Mouse (Mus musculus): ENCODE measurements around the gene Rab7b. TPM values are rescaled to one million over a fixed set of nuclear protein-coding genes. Genes with fewer than 3 reads are reported as not detected.

The Rab7b gene
- 7.4 and 8.4 TPM in 2 replicates for polyA plus RNA-seq (2012; rRNA removed)

DNA sequence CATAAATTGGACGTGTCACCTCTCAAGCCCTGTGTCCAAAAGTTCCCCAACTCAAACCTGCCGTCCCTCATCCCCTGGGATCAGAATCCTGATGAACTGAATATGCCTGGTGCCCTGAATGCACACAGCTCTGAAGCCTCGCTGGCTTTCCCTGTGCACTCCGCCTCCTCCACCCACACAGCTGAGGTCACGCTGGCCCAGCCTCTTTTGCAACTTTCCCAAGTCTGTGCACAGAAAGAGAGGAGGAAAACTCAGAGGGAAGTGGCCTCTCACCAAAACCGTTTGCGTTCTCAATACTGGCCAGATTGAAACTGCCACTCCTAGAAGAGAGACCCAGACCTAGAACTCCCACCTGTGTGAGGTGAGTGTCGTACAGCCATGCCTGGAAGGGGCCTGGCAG is at the start of gene Rab7b:
Gene Rab7b (plus strand): TSS at position 221 of the 400 bp plus-strand sequence.
- H3K4me1 ChIP-seq (ENCODE audit: control insufficient read depth, insufficient read depth, low read length), result peaks cover 5% of the 10 kb centered on the region; the same call in 1 of the 2 replicates
- H3K4me3 ChIP-seq (replicated peaks; ENCODE audit: extremely low read depth, low read depth, low read length), result peak within 1 kb of the TSS; percentile 63
- 39% methylated on average over 8 of the region's 8 CpGs for WGBS
- peak; percentile 53 for DNase-seq
- TF ChIP-seq POLR2A (IDR thresholded peaks at IDR 0.05; ENCODE audit: borderline replicate concordance, extremely low read depth, low read depth, low read length) (no peak), CTCF (IDR thresholded peaks at IDR 0.05; ENCODE audit: insufficient read depth, low read length) (no peak)

DNA sequence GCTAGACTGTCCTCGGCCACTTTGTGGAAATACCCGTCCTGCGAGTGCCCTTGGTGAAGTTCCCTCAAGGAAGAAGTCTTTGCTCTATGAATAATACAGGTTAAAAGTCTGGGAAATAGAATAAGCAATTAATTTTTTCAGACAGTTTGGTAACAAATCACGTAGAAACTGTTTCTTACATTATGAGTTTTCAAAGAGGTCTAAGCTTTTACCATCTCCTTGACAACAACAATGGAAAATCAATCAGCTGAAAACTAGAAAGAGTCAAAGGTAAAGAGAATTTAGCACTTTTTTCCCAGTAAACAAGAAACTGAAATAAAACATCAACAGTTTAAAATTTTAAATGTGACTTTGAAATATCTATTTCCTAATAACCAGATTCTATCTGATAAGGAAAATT is 48.4 kb upstream of the Rab7b start:
- no peak for DNase-seq
- 82% methylated on average over 4 of the region's 4 CpGs for WGBS
- Histone ChIP-seq H3K4me1 (ENCODE audit: control insufficient read depth, insufficient read depth, low read length) (no peaks in the 10 kb centered on the region), H3K4me3 (replicated peaks; ENCODE audit: extremely low read depth, low read depth, low read length) (no peak overlapping the region)
- TF ChIP-seq CTCF (IDR thresholded peaks at IDR 0.05; ENCODE audit: insufficient read depth, low read length) (no peak), POLR2A (IDR thresholded peaks at IDR 0.05; ENCODE audit: borderline replicate concordance, extremely low read depth, low read depth, low read length) (no peak)

DNA sequence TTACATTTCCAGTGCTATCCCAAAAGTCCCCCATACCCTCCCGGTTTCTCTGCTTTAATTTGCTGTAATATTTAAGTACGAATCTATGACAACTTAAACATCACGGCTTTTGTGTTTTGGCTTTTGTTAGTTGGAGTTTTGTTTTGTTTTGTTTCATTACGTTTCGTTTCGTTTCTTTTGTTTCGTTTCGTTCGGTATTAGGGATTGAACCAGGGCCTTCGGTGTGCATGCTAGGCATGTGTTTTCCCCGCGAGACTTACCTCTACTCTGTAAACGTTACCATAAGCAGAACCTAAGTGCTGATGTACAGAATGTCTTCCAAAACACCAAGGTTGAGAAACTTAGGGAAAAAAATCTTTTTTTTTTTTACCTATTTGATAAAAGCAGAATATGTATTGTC is 46.9 kb upstream of the Rab7b start:
- no peaks in the 10 kb centered on the region for H3K4me1 ChIP-seq (ENCODE audit: control insufficient read depth, insufficient read depth, low read length)
- 92% methylated on average over 13 of the region's 13 CpGs for WGBS
- no peak for TF ChIP-seq CTCF (IDR thresholded peaks at IDR 0.05; ENCODE audit: insufficient read depth, low read length)
- no peak for DNase-seq
- no peak overlapping the region for H3K4me3 ChIP-seq (replicated peaks; ENCODE audit: extremely low read depth, low read depth, low read length)

DNA sequence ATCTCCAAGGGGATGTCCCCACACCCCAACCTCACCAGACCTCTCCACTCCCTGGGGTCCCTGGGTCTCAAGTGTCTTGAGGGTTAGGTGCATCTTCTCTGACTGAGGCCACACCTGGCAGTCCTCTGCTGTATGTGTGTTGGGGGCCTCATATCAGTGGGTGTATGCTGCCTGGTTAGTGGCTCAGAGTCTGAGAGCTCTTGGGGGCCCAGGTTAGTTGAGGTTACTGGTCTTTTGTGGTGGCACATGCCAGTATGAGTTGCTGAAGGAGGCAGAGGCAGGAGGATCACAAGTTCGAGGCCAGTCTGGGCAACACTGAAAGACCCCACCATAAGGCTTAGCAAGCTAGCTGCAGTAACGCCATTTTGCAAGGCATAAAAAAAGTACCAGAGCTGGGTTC is 46.2 kb upstream of the Rab7b start:
- H3K4me3 ChIP-seq (replicated peaks; ENCODE audit: extremely low read depth, low read depth, low read length), result no peak overlapping the region
- no peak for DNase-seq
- TF ChIP-seq CTCF (IDR thresholded peaks at IDR 0.05; ENCODE audit: insufficient read depth, low read length) (no peak), POLR2A (IDR thresholded peaks at IDR 0.05; ENCODE audit: borderline replicate concordance, extremely low read depth, low read depth, low read length) (no peak)
- no peaks in the 10 kb centered on the region for H3K4me1 ChIP-seq (ENCODE audit: control insufficient read depth, insufficient read depth, low read length)
- WGBS, result 81% methylated on average over 2 of the region's 2 CpGs

DNA sequence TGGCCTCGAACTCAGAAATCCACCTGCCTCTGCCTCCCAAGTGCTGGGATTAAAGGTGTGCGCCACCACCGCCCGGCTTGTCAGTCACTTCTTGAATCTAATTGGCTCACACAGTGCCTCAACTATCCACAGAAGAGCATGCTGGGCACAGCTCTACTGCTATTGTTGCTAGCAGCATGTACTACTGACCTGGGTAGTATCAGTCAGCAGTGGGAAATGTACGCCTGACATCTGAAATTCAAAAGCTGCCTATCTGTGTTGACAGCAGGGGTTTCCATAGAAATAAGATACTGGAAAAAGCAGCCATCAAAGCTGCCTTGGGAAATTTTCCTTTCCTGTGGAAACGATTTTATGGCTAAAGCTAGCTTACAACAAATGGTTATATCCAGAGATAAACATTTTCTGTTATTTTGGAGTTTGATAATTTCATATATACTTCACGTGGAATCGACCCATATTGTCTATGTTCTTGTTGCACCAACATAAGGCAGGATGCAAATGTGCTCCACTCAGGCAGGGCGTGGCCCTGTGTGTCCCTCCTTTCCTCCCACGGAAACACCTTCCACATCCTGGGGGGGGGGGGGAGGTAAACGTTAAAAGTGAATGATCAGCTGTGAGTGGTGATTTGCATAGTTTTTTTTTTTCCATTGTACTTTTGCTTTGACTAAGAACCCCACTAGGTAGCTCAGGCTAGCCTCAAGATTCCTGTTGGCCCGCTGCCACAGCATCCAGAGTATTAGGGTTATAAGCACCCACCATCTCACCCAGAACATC is 35.6 kb upstream of the Rab7b start:
- no peaks in the 10 kb centered on the region for H3K4me1 ChIP-seq (ENCODE audit: control insufficient read depth, insufficient read depth, low read length)
- H3K4me3 ChIP-seq (replicated peaks; ENCODE audit: extremely low read depth, low read depth, low read length), result no peak overlapping the region
- 66% methylated on average over 12 of the region's 12 CpGs for WGBS
- TF ChIP-seq CTCF (IDR thresholded peaks at IDR 0.05; ENCODE audit: insufficient read depth, low read length) (no peak), POLR2A (IDR thresholded peaks at IDR 0.05; ENCODE audit: borderline replicate concordance, extremely low read depth, low read depth, low read length) (no peak)
- DNase-seq, result no peak

DNA sequence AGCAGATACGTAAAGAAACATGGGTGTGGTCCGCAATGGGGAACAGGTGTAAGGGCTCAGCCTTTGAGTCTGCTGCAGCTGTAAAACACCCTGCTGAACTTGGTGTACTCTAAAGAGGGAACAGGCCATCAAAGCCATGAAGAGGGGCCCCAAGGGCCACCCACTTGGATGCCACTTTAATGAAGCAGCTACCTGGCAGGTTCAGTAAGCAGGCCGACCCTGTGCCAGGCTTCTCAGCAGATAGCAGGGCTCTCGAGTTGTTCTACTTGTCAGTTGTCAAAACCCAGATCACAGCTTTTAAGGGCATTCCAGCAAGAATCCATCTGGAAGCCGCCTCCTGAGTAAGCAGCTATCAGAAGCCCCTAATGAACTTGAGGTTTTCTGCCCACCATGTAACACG is 32.9 kb upstream of the Rab7b start:
- DNase-seq, result no peak
- TF ChIP-seq CTCF (IDR thresholded peaks at IDR 0.05; ENCODE audit: insufficient read depth, low read length) (no peak), POLR2A (IDR thresholded peaks at IDR 0.05; ENCODE audit: borderline replicate concordance, extremely low read depth, low read depth, low read length) (no peak)
- Histone ChIP-seq H3K4me1 (ENCODE audit: control insufficient read depth, insufficient read depth, low read length) (no peaks in the 10 kb centered on the region), H3K4me3 (replicated peaks; ENCODE audit: extremely low read depth, low read depth, low read length) (no peak overlapping the region)
- 67% methylated on average over 6 of the region's 6 CpGs for WGBS

DNA sequence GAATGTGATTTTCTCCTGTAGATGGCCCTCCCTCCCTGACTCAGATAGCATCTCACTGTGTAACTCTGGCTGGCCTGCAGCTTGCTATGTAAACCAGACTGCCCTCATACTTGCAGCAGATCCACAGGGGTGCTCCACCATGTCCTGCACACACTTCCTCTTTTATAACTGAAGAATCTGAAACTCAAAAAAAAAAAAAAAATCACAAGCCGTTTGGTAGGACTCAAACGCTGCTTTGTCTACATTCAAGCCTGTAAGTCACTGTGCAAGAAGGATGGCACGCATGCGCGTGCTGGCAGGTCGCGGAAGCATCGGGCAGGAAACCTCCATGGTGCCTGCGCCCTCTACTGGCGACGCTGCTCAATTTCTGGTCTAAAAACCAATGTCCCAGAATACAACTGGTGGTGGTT is 30.5 kb upstream of the Rab7b start:
- 0% methylated on average over 11 of the region's 11 CpGs for WGBS
- no peaks in the 10 kb centered on the region for H3K4me1 ChIP-seq (ENCODE audit: control insufficient read depth, insufficient read depth, low read length)
- TF ChIP-seq CTCF (IDR thresholded peaks at IDR 0.05; ENCODE audit: insufficient read depth, low read length) (peak; percentile 93), POLR2A (IDR thresholded peaks at IDR 0.05; ENCODE audit: borderline replicate concordance, extremely low read depth, low read depth, low read length) (no peak)
- peak; percentile 75 for DNase-seq
- H3K4me3 ChIP-seq (replicated peaks; ENCODE audit: extremely low read depth, low read depth, low read length), result no peak overlapping the region

DNA sequence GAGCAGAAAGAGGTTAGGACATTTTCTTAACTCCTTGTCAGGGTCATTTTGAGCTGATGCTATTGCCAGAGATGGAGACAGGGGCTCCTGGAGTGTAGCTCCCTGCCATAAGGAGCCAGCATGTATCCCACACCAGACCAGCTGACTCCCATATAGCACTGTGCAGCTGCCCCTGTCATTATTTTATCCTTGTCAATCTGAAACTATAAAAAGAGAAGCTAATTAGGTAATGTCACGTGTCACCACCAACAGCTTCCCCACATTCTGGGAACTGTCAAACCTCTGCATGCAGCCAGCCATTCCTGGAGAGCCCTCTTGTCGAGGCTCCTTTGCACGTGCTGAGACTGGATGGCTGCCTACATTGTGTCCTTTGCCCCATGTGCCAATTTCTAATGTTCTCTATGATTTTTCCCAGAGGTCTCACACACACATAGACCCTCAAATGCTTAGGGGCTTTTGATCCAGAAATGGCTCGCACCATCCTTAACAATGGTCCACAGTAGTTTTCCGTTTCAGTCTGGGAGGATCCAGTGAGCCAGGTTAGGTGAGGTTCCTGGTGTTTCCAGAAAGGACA is 28.9 kb upstream of the Rab7b start:
- TF ChIP-seq CTCF (IDR thresholded peaks at IDR 0.05; ENCODE audit: insufficient read depth, low read length), result no peak
- no peak for TF ChIP-seq POLR2A (IDR thresholded peaks at IDR 0.05; ENCODE audit: borderline replicate concordance, extremely low read depth, low read depth, low read length)
- Histone ChIP-seq H3K4me3 (replicated peaks; ENCODE audit: extremely low read depth, low read depth, low read length) (no peak overlapping the region), H3K4me1 (ENCODE audit: control insufficient read depth, insufficient read depth, low read length) (no peaks in the 10 kb centered on the region)
- WGBS, result 75% methylated on average over 5 of the region's 5 CpGs
- no peak for DNase-seq

DNA sequence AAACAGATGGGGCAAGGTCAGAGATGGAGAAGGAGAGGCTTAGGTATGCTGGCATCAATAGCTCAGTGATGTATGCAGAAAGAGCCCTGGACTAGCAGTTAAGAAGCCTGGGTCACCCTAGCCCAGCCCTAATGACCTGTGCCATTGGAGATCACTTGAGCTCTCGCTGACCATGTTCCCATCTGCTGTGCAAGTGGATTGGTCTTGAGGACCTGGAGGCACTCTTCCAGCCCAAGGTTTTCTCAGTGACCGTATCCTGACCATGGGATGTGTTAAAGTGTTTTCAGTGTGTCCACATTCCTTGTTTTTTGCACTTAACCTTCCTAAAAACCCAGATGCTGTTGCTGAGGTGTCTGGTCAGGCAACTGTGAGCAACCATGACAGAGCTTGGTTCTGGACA is 28.2 kb upstream of the Rab7b start:
- DNase-seq, result no peak
- H3K4me3 ChIP-seq (replicated peaks; ENCODE audit: extremely low read depth, low read depth, low read length), result no peak overlapping the region
- 71% methylated on average over 2 of the region's 2 CpGs for WGBS
- no peaks in the 10 kb centered on the region for H3K4me1 ChIP-seq (ENCODE audit: control insufficient read depth, insufficient read depth, low read length)
- TF ChIP-seq CTCF (IDR thresholded peaks at IDR 0.05; ENCODE audit: insufficient read depth, low read length), result no peak
- no peak for TF ChIP-seq POLR2A (IDR thresholded peaks at IDR 0.05; ENCODE audit: borderline replicate concordance, extremely low read depth, low read depth, low read length)
